Mouse (Mus musculus): ENCODE measurements around the gene Ttk. TPM values are rescaled to one million over a fixed set of nuclear protein-coding genes. Genes with fewer than 3 reads are reported as not detected.

Gene Ttk
- polyA plus RNA-seq (2017; shearing (Covaris generic)): 1.3 TPM

DNA sequence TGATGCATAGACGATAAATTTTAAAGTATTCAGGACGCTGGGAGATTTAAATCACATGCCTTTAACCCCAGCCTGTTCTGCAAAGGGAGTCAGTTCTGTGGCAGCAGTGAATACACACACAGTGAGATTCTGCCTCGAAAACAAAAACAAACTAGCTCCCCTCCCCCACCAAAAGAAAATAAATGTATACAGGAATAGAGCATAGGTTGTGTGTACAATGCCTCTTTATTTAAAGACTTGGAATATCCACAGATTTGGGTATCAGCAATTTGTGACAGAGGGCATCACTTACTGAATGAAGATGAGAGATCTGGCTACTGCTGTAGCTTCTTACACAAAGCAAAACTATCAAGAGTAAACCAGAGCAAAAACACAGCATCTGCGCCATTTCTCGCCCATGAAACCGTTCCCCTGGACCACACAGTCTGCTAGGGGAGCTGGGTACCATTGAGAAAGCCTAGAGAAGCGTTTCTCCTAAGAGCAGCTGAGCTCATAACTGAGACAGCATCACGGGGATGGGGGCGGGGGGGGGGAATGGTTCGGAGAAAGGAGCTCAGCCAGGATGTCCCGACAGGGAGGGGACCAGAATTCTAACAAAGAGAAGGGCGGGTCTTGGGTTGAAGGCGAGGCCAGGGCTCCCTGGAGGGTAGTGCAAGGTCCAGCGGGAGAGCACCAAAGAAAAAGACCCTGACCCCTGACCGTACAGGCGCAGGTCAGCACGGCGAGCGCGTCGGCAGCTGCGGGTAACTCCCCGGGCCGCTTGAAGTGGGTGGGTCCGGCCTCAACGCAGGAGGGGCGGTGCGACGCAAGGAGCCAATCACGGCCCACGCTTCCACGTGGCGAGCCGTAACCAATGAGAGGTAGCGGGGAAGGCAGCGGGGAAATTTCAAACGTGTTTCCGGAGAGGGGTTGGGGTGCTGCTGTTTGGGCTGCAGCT lies at the start of gene Ttk:
TSS of gene Ttk (plus strand) at position 879 of the 937 bp plus-strand sequence.

DNA sequence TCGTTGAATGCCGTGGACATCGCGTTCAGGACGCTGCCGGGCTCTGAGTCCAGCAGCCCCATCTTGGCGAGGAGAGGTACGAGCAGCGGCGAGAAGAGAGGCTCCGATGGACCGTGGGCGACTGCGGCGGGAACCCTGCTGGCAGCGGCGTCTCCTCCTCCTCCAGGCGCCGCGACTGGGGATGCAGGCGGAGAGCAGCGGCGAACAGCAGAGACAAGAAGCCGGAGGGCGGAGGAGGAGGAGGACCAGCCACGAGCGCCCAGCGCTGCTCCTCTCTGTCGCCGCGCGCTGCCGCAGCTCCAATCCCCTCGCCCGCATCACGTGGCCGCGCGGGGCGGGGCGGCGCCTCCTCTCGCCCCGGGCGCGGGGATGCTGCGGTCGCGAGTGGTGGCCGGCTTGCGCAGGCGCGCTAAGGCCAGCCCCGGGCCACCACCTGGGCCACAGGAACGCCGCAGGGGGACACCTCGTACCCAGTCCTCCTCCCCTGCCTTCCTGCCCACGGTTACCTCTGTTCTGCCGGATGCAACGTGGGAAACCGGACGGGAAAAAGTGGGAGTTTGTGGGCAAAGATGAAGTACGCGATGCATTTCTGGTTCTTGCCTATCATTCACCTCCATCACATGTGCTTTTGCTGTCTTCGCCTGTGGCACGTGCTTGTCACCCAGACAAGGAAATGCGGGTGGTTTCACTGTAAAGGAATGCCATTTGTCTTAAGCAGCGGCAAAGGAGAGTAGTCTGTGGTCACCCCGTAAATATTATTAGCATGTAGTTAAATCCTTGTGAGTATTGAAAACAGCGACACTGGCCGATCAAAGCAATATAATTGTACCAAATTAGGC lies 28.3 kb upstream of the Ttk start, which contains the start of gene Elovl4:
TSS of gene Elovl4 (minus strand) at position 301 of the 839 bp plus-strand sequence.

Other genes starting within 250 kb of the Ttk start
- 0.21 TPM for gene Elovl4, start 28.4 kb upstream of the Ttk start, polyA plus RNA-seq (2017; shearing (Covaris generic))
- 6.8 TPM for gene Bckdhb, start 90.5 kb downstream of the Ttk start, polyA plus RNA-seq (2017; shearing (Covaris generic))

Data from CD4-positive, CD25-positive, alpha-beta regulatory T cell, adult 9 weeks (primary cell).